Mouse (Mus musculus): ENCODE measurements around the gene Apod. TPM values are rescaled to one million over a fixed set of nuclear protein-coding genes. Genes with fewer than 3 reads are reported as not detected.
"Not testable (repeated sequence)": the region's sequence is repeated elsewhere in the genome, so short reads cannot be mapped to it uniquely, and the experiment has no call there.

Gene Apod
- polyA plus RNA-seq, 1 experiment, result 12.5 TPM

GRCm38 (mm10) chr16:31319316-31319715 is 4.7 kb upstream of the Apod start:
- no peak overlapping the region for H3K27ac ChIP-seq (ENCODE audit: control insufficient read depth, insufficient read depth, low read depth, low read length, poor library complexity)
- 78% methylated on average over 4 of the region's 4 CpGs for WGBS
- H3K4me3 ChIP-seq (replicated peaks; ENCODE audit: control insufficient read depth, low read depth, low read length), result no peak overlapping the region
- H3K4me1 ChIP-seq (ENCODE audit: control insufficient read depth, insufficient read depth, low read length), result peaks cover 2% of the 10 kb centered on the region; the same call in 1 of the 2 replicates
- TF ChIP-seq POLR2A (IDR thresholded peaks at IDR 0.05; ENCODE audit: borderline replicate concordance, control insufficient read depth, low read depth, low read length), result no peak
- TF ChIP-seq CTCF (IDR thresholded peaks at IDR 0.05; ENCODE audit: control insufficient read depth, insufficient read depth, low read length), result no peak

DNA sequence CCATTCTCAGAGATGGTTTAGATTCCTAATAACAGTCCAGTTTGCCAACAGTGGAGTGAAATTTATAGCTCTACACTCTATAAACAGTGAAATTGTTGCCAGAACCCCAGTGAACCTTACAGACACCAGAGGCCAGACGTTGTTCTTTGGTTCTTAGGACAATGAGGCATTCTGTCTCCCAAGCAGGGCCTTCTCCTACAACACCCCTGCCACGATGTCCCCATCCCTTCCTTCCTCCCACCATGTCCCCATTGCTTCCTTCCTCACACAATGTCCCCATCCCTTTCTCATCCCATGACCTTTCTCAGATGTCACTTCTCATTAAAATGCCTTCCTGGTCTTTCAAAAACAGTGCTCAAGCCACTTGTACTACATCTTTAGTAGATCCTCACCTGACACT is 3.8 kb upstream of the Apod start:
- 28% methylated on average over 2 of the region's 2 CpGs for WGBS
- Histone ChIP-seq H3K4me1 (ENCODE audit: control insufficient read depth, insufficient read depth, low read length) (peaks cover 2% of the 10 kb centered on the region; the same call in 1 of the 2 replicates), H3K4me3 (replicated peaks; ENCODE audit: control insufficient read depth, low read depth, low read length) (no peak overlapping the region), H3K27ac (ENCODE audit: control insufficient read depth, insufficient read depth, low read depth, low read length, poor library complexity) (no peak overlapping the region)
- TF ChIP-seq CTCF (IDR thresholded peaks at IDR 0.05; ENCODE audit: control insufficient read depth, insufficient read depth, low read length), result no peak
- no peak for TF ChIP-seq POLR2A (IDR thresholded peaks at IDR 0.05; ENCODE audit: borderline replicate concordance, control insufficient read depth, low read depth, low read length)

DNA sequence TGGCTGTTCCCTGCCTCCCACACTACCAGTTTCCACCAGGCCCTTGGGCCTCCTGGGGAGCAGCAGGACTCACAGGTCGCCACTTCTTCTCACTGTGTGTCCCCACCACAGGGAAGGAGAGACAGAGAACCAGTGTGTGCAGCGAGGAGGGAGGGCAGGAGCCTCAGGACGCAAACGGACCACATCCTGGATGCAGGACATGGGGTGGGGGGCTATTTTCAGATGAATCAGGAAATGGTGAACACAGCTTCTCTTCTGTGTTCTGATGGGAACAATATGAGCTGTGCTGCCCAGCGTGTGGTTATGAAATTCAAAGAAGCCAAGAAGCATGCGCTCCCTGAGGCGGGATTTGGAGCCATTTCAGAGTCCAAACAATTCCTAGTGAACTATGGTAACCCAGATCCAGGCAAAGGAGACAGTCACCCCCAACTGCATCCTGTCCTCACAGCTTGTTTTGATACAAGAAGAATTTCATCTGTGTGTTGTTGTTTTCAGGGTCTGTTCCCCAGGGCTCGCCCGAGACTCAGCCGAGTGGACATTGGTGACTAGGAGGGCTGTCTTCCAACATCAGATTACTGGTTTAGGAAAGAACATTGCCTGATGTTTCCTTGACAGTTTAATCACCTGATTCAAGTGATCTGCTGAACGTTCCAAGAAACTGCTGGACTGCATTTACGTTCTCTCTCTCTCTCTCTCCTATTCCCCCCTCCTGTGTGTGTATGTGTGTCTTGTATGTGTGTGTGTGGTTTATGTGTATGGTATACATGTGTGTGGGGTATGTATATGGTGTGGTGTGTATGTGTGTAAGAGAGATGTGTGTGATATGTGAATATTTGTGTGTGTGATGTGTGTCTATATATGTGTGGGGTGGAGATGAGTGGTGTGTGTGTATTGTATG is 1.9 kb upstream of the Apod start:
- WGBS, result 37% methylated on average over 12 of the region's 12 CpGs

DNA sequence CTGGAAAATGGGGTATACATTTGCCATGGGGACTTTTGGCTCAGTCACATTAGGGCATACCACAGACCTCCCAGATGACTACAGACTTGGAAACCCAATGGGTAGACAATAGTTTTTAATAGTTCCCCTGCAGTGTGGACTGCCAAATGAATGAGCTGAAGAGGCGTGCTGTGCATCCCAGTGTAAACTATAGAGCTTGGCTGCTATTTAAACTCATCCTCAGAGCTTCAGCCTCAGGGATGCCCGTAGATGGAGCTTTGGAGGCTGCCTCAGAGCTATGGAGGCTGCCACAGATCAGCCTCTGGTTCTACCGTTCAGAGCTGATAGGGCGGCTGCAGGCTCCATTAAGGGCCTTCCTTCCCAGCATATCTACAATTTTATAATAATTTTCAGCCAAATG is 686 bp upstream of the Apod start:
- H3K4me3 ChIP-seq (replicated peaks; ENCODE audit: control insufficient read depth, low read depth, low read length), result no peak overlapping the region
- H3K27ac ChIP-seq (ENCODE audit: control insufficient read depth, insufficient read depth, low read depth, low read length, poor library complexity), result no peak overlapping the region
- H3K4me1 ChIP-seq (ENCODE audit: control insufficient read depth, insufficient read depth, low read length), result peaks cover 2% of the 10 kb centered on the region; the same call in 1 of the 2 replicates
- no peak for TF ChIP-seq CTCF (IDR thresholded peaks at IDR 0.05; ENCODE audit: control insufficient read depth, insufficient read depth, low read length)
- 84% methylated on average over 4 of the region's 4 CpGs for WGBS

More for the DNA sequence above, 1.9 kb upstream of the Apod start:
- H3K27ac ChIP-seq (ENCODE audit: control insufficient read depth, insufficient read depth, low read depth, low read length, poor library complexity); H3K4me1 ChIP-seq (ENCODE audit: control insufficient read depth, insufficient read depth, low read length); H3K4me3 ChIP-seq (replicated peaks; ENCODE audit: control insufficient read depth, low read depth, low read length): not testable (repeated sequence)

DNA sequence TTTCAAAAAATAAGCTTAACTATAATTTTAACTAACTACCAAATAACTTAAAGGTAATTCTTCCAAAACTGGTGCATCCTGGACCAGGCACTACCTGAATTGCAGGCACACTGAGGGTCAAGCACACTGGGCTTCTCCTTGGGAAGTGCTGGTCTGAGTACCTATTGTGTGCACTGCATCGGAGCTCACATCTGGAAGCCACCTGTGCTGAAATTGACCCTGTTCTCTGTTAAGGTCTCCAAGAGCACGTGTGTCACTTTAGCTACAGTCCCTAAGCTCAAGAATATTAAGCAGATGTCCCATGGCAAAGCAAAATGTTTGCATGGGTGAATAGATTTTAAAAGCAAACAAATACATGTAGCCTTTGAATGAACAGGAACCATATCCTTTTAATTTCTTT is 997 bp downstream of the Apod start:
- Histone ChIP-seq H3K27ac (ENCODE audit: control insufficient read depth, insufficient read depth, low read depth, low read length, poor library complexity) (no peak overlapping the region), H3K4me3 (replicated peaks; ENCODE audit: control insufficient read depth, low read depth, low read length) (no peak overlapping the region), H3K4me1 (ENCODE audit: control insufficient read depth, insufficient read depth, low read length) (peaks cover 2% of the 10 kb centered on the region; the same call in 1 of the 2 replicates)
- TF ChIP-seq CTCF (IDR thresholded peaks at IDR 0.05; ENCODE audit: control insufficient read depth, insufficient read depth, low read length) (no peak), POLR2A (IDR thresholded peaks at IDR 0.05; ENCODE audit: borderline replicate concordance, control insufficient read depth, low read depth, low read length) (no peak)
- 73% methylated on average over 2 of the region's 2 CpGs for WGBS

DNA sequence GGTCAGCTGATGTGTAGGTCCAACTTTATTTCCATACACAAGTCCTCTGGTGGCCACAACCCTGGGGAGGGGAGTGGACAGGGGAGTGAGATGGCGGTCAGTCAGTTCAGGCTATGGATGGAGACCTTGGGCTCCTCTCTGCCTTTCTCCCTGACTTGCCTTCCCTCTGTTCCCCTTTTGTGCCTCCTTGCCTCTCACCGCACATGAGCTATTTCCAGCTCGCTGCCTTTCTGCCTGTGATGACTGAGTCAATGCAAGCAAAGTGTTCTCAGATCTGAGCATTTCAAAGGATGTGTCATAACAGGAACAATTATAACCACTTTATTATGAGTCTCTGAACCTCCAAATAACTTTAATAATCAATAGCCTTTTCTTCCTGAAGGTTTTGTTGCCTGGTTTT is 2.3 kb downstream of the Apod start:
- no peak for TF ChIP-seq POLR2A (IDR thresholded peaks at IDR 0.05; ENCODE audit: borderline replicate concordance, control insufficient read depth, low read depth, low read length)
- TF ChIP-seq CTCF (IDR thresholded peaks at IDR 0.05; ENCODE audit: control insufficient read depth, insufficient read depth, low read length), result no peak
- no peaks in the 10 kb centered on the region for H3K4me1 ChIP-seq (ENCODE audit: control insufficient read depth, insufficient read depth, low read length)
- no peak overlapping the region for H3K4me3 ChIP-seq (replicated peaks; ENCODE audit: control insufficient read depth, low read depth, low read length)
- H3K27ac ChIP-seq (ENCODE audit: control insufficient read depth, insufficient read depth, low read depth, low read length, poor library complexity), result no peak overlapping the region
- WGBS, result 49% methylated on average over 3 of the region's 3 CpGs

DNA sequence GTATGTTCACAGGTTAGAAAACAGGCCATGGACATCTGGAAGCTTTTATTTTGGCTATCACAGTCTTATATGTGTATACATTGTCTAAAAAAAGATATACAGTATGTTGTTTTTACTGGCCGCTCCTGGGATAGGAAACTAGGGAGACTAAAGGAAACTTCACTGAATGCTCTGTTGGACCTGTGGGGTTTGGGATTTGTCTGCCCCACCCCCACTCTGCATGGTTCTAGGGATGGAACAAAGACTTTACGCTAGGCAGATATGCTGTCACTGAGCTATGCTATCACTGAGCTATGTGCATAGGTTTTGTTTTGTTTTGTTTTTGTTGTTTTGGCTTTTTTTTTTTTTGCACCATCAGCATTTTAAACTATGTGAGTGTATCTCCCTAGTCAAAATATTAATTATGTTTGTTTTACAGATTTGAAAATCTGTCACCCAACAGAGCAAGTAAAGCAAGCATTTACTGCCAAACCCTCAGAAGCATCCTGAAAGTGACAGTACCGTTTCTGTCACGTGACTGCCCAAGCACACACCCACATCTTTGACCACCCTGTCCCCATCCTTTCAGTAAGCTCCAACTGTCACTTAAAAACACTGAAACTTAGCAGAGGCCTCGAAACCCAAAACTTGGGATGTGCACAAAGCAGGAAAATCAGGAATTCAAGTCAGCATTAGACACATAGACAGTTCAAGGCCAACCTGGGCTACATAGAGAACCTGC is 9.2 kb downstream of the Apod start:
- WGBS, result 77% methylated on average over 5 of the region's 5 CpGs
- TF ChIP-seq POLR2A (IDR thresholded peaks at IDR 0.05; ENCODE audit: borderline replicate concordance, control insufficient read depth, low read depth, low read length), result no peak
- no peak for TF ChIP-seq CTCF (IDR thresholded peaks at IDR 0.05; ENCODE audit: control insufficient read depth, insufficient read depth, low read length)
- H3K27ac ChIP-seq (ENCODE audit: control insufficient read depth, insufficient read depth, low read depth, low read length, poor library complexity), result no peak overlapping the region
- H3K4me1 ChIP-seq (ENCODE audit: control insufficient read depth, insufficient read depth, low read length), result no peaks in the 10 kb centered on the region
- H3K4me3 ChIP-seq (replicated peaks; ENCODE audit: control insufficient read depth, low read depth, low read length), result no peak overlapping the region

- no peaks in the 10 kb centered on the region for H3K4me1 ChIP-seq (ENCODE audit: control insufficient read depth, insufficient read depth, low read length)
Measured at GRCm38 (mm10) chr16:31303276-31303675, 11.3 kb downstream of the Apod start.

More at GRCm38 (mm10) chr16:31303276-31303675, 11.3 kb downstream of the Apod start:
- Histone ChIP-seq H3K27ac (ENCODE audit: control insufficient read depth, insufficient read depth, low read depth, low read length, poor library complexity) (no peak overlapping the region), H3K4me3 (replicated peaks; ENCODE audit: control insufficient read depth, low read depth, low read length) (no peak overlapping the region)
- TF ChIP-seq CTCF (IDR thresholded peaks at IDR 0.05; ENCODE audit: control insufficient read depth, insufficient read depth, low read length), result no peak
- no peak for TF ChIP-seq POLR2A (IDR thresholded peaks at IDR 0.05; ENCODE audit: borderline replicate concordance, control insufficient read depth, low read depth, low read length)
- 81% methylated on average over 10 of the region's 10 CpGs for WGBS

Measured in bone marrow, adult 2 months (tissue).